Mouse (Mus musculus): ENCODE measurements around the gene Tmem178b. TPM values are rescaled to one million over a fixed set of nuclear protein-coding genes. Genes with fewer than 3 reads are reported as not detected.

Gene Tmem178b
- polyA plus RNA-seq, 1 experiment from 2014 or later = 0.18 TPM

DNA sequence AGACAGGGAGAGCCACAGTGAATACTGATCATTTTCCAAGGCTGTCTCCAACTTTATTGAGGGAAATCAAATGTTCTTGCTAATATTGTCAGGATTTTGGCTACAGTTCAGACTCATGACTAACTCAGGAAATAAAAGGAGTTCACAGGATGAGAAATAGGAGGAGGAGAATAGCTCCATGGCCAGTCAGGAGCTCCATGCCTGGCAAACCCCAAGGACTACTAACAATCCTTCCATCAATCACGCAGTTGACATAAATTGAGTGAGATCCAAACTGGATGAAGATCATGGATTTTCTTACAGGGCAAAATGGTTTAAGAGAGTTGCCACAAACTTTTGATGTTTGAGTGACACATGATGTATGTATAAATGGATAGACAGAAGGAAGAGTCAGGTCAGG lies 258.9 kb downstream of the Tmem178b start:
- no peak for DNase-seq (ENCODE audit: low spot score)
- no peak overlapping the region for H3K4me3 ChIP-seq
- no peak overlapping the region for H3K27ac ChIP-seq
- H3K27me3 ChIP-seq (ENCODE audit: insufficient read depth, poor library complexity, severe bottlenecking) = no peaks in the 10 kb centered on the region
- H3K4me1 ChIP-seq = no peaks in the 10 kb centered on the region
- no peaks in the 10 kb centered on the region for H3K36me3 ChIP-seq
- 82% methylated on average over 1 of the region's 1 CpGs for WGBS
- H3K9me3 ChIP-seq = no peaks in the 10 kb centered on the region

DNA sequence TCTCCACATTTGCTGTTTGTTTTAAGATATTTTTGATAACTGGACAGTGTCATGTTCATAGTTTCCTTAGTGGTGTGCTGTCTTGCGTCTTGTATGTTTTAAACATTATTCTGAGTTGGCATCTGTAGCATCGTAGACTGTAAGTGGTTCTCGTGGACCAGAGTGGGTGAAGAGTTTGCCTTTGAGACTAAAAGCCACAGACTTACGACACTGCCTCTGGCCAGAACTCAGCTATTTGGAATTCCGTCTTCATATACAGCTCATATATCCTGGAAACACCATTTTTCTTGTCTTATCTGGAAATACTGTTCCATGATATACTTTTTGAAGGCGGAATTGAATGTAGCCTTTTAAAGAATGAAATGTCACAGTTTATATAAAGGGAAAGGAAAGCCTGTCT lies 260.4 kb downstream of the Tmem178b start:
- Histone ChIP-seq H3K27me3 (ENCODE audit: insufficient read depth, poor library complexity, severe bottlenecking) (no peaks in the 10 kb centered on the region), H3K9me3 (no peaks in the 10 kb centered on the region), H3K4me1 (no peaks in the 10 kb centered on the region), H3K27ac (no peak overlapping the region), H3K4me3 (no peak overlapping the region), H3K36me3 (no peaks in the 10 kb centered on the region)
- DNase-seq (ENCODE audit: low spot score) = no peak
- WGBS = 79% methylated on average over 6 of the region's 6 CpGs

DNA sequence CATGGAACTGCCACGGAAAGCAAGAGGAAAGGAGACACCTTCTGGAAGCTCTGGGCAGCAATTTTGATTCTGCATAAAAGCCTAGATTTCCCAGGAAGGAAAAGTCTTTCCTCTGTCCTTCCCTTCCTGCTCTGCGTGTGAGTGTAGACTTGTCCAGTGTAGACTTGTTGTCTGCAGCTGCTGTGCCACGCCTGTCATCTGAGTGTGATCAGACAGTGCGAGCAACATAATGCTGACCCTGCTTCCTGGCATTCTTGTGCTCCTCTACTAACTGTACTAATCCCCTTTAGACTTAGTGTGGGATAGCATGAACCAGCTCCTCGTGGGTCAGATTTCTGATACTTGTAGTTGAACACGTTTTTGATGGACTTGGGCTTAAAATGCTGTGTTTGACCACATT lies 262.6 kb downstream of the Tmem178b start:
- no peaks in the 10 kb centered on the region for H3K9me3 ChIP-seq
- no peaks in the 10 kb centered on the region for H3K36me3 ChIP-seq
- no peak overlapping the region for H3K4me3 ChIP-seq
- H3K4me1 ChIP-seq = no peaks in the 10 kb centered on the region
- WGBS = 67% methylated on average over 6 of the region's 6 CpGs
- no peaks in the 10 kb centered on the region for H3K27me3 ChIP-seq (ENCODE audit: insufficient read depth, poor library complexity, severe bottlenecking)
- no peak for DNase-seq (ENCODE audit: low spot score)
- H3K27ac ChIP-seq = no peak overlapping the region

DNA sequence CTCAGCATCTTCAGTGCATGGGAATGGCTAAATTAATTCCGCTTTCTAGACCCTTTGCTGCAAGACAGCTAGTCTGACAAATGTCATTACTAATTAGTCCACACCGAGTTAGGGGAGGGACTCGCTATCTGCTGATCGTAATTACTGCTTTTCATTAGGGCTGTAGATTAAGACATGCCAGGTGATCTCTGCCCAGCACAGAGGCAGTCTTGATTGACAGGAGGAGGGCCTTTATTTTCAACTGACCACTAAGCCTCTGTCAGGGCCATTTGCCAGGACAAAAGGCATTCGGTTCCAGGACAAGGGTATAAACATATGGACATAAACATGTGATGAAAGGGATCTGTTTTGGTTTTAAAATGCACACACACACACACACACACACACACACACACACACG lies 264.3 kb downstream of the Tmem178b start:
- H3K4me1 ChIP-seq = no peaks in the 10 kb centered on the region
- H3K4me3 ChIP-seq = no peak overlapping the region
- DNase-seq (ENCODE audit: low spot score) = no peak
- H3K36me3 ChIP-seq = no peaks in the 10 kb centered on the region
- WGBS = 68% methylated on average over 6 of the region's 6 CpGs
- no peaks in the 10 kb centered on the region for H3K9me3 ChIP-seq
- no peak overlapping the region for H3K27ac ChIP-seq
- H3K27me3 ChIP-seq (ENCODE audit: insufficient read depth, poor library complexity, severe bottlenecking) = no peaks in the 10 kb centered on the region

DNA sequence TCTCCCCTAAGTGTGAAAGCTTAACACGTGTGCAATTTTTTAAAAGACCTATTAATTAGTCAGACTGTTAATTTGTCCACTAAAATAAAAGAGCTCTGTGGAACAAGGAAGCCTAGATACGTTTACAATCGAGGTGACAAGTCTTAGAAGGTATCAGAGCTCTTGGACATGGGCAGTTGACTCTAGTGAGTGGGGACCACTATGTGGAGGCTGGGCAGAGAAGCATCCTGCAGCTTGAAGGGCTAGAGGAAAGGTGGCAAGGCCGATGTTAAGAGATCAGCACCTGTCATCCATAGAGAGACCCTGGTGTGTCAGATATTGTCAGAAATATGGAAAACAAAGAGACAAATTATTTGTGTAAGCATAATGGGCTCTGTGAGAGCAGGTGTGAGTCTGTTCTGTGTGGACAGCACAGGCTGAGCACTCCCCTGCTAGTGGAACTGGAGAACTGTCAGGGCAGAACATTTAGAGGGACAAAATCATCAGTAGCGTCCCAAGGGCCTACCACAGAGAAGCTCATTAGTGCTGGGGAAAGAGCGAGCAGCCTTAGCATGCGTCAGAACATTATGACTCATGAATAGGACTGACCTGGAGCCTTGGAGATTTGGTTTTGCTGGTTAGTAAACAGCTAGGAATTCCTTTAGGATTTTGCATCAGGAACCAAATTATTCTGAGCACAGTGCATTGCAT lies 264.9 kb downstream of the Tmem178b start:
- no peak overlapping the region for H3K27ac ChIP-seq
- H3K9me3 ChIP-seq = no peaks in the 10 kb centered on the region
- WGBS = 76% methylated on average over 7 of the region's 7 CpGs
- H3K36me3 ChIP-seq = no peaks in the 10 kb centered on the region
- no peaks in the 10 kb centered on the region for H3K4me1 ChIP-seq
- no peaks in the 10 kb centered on the region for H3K27me3 ChIP-seq (ENCODE audit: insufficient read depth, poor library complexity, severe bottlenecking)
- no peak overlapping the region for H3K4me3 ChIP-seq
- no peak for DNase-seq (ENCODE audit: low spot score)

DNA sequence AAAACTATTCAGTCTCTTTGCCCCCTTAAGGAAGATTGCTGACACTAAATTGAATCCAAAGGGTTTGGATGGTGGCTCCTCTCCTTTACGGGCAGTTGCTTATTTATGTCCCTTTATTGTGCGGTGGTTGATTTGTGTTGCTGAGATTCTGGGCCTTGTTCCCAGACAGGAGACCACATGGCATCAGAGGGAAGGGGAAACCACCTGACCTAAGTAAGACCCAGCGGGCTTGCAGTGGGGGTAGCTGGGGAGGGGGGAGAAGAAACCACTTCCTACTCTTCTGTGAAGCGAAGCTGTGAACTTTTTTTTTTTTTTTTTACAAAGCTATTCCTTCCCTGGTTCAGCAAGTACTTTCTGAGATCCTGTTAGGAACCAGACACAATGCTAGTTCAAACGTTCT lies 269.5 kb downstream of the Tmem178b start:
- Histone ChIP-seq H3K36me3 (no peaks in the 10 kb centered on the region), H3K4me3 (no peak overlapping the region), H3K27ac (no peak overlapping the region), H3K4me1 (no peaks in the 10 kb centered on the region), H3K27me3 (ENCODE audit: insufficient read depth, poor library complexity, severe bottlenecking) (no peaks in the 10 kb centered on the region), H3K9me3 (no peaks in the 10 kb centered on the region)
- WGBS = 36% methylated on average over 5 of the region's 5 CpGs
- DNase-seq (ENCODE audit: low spot score) = no peak

DNA sequence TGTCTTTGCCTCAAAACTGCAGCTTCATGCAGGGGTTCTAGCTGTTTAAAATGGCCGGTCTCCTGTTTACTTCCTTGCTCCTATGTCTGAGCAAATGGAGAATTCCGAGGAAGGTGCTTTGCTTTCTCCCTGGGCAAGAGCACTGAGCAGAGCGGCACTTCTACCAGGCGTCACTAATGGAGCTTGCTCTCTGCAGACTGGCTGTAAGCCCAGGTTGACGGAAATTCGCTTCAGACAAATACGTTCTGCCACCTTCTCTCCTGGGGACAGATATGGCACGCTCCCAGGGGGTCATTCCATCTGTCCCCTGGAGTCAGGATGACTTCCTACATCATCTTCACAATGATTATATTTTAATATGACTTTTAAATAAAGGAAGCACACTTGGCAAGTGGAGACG lies 271.3 kb downstream of the Tmem178b start:
- WGBS = 57% methylated on average over 9 of the region's 9 CpGs

DNA sequence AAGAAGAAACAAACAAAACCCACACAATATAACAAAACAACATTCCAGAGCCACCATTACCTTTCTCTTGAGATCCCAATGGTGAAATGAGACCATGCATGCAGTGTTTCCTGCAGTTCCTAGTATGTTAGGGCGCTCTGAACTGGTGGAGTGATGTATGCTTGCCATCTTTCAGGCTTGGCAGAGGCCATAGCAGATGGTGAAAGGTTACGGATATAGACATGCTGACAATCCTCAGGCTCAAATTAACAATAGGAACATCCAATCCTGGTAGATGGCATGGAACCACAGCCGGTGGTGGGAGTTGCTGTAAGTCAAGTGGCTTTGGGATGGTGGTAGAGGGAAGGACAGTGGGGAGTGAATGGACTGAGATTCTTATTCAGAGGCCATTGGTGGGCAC lies 272.5 kb downstream of the Tmem178b start:
- no peaks in the 10 kb centered on the region for H3K9me3 ChIP-seq
- no peak overlapping the region for H3K4me3 ChIP-seq
- H3K36me3 ChIP-seq = no peaks in the 10 kb centered on the region
- no peak overlapping the region for H3K27ac ChIP-seq
- 92% methylated on average over 3 of the region's 3 CpGs for WGBS
- no peaks in the 10 kb centered on the region for H3K4me1 ChIP-seq
- H3K27me3 ChIP-seq (ENCODE audit: insufficient read depth, poor library complexity, severe bottlenecking) = no peaks in the 10 kb centered on the region
- DNase-seq (ENCODE audit: low spot score) = no peak

More for the DNA sequence above, 271.3 kb downstream of the Tmem178b start:
- no peaks in the 10 kb centered on the region for H3K9me3 ChIP-seq
- H3K27ac ChIP-seq = no peak overlapping the region
- H3K4me1 ChIP-seq = no peaks in the 10 kb centered on the region
- H3K36me3 ChIP-seq = no peaks in the 10 kb centered on the region
- DNase-seq (ENCODE audit: low spot score) = no peak
- H3K27me3 ChIP-seq (ENCODE audit: insufficient read depth, poor library complexity, severe bottlenecking) = no peaks in the 10 kb centered on the region
- H3K4me3 ChIP-seq = no peak overlapping the region

DNA sequence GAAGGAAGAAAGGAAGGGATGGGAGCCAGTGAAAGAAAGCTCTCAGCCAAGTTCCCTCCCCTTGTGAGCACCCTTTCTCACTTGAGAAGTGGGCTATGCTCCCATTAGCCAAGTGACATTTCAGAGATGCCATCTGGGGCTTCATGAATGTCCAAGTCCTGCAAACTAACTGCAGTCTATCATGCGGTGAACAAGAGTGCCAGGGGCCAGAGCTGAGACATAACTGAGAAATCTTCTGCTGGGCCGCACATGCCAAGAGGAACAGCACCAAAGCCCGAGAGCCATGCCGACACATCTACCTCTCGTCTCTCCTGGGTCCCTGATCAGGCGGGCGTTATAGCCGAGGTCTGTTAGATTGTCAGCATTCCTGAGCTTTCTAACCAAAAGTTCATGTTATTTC lies 279.2 kb downstream of the Tmem178b start:
- no peaks in the 10 kb centered on the region for H3K27me3 ChIP-seq (ENCODE audit: insufficient read depth, poor library complexity, severe bottlenecking)
- no peaks in the 10 kb centered on the region for H3K4me1 ChIP-seq
- no peaks in the 10 kb centered on the region for H3K9me3 ChIP-seq
- 88% methylated on average over 8 of the region's 8 CpGs for WGBS
- H3K27ac ChIP-seq = no peak overlapping the region
- no peaks in the 10 kb centered on the region for H3K36me3 ChIP-seq
- no peak overlapping the region for H3K4me3 ChIP-seq
- no peak for DNase-seq (ENCODE audit: low spot score)

DNA sequence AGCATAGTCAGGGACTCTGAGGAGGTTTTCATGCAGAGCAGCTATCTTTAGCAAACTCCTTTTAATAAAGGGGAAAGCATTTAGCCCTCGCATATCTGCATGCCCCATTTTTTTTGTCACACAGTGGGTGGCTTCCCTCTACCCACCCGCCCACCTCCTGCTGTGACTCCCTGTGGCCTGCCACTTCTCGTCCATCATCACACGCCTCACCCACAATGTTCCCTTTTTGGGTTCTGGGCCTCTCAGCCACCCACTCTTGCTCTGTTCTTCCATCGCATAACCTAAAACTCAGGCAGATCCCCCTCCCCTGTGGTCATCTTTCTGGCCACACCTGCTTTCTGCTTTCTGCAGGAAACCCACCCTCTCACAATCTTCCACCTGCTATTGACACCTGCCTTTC lies 288.3 kb downstream of the Tmem178b start:
- Histone ChIP-seq H3K27ac (no peak overlapping the region), H3K27me3 (ENCODE audit: insufficient read depth, poor library complexity, severe bottlenecking) (no peaks in the 10 kb centered on the region), H3K9me3 (no peaks in the 10 kb centered on the region), H3K36me3 (no peaks in the 10 kb centered on the region), H3K4me1 (no peaks in the 10 kb centered on the region), H3K4me3 (no peak overlapping the region)
- no peak for DNase-seq (ENCODE audit: low spot score)
- 74% methylated on average over 5 of the region's 5 CpGs for WGBS

DNA sequence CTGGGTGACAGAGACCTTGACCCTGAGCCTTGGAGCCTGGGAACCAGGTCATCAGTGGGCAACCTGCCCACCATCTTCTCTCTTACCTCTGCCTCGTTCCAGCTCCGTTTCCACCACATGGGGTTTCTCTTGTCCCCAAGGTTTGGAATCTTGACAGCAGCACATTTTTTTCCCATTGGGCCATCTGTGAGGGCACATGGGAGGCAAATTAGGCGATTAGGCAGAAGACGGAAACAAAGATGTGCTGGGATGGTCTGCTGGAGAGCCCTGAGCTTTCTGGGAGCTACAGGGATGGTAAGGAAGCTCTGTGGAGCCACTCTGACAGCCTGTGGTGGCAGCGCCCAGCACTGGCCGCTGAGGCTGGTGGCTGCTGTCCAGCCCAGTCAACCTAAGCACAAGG lies 300.5 kb downstream of the Tmem178b start:
- no peak for DNase-seq (ENCODE audit: low spot score)
- no peaks in the 10 kb centered on the region for H3K27me3 ChIP-seq (ENCODE audit: insufficient read depth, poor library complexity, severe bottlenecking)
- 66% methylated on average over 6 of the region's 6 CpGs for WGBS
- H3K4me1 ChIP-seq = no peaks in the 10 kb centered on the region
- H3K36me3 ChIP-seq = no peaks in the 10 kb centered on the region
- H3K9me3 ChIP-seq = no peaks in the 10 kb centered on the region
- no peak overlapping the region for H3K4me3 ChIP-seq
- H3K27ac ChIP-seq = no peak overlapping the region

DNA sequence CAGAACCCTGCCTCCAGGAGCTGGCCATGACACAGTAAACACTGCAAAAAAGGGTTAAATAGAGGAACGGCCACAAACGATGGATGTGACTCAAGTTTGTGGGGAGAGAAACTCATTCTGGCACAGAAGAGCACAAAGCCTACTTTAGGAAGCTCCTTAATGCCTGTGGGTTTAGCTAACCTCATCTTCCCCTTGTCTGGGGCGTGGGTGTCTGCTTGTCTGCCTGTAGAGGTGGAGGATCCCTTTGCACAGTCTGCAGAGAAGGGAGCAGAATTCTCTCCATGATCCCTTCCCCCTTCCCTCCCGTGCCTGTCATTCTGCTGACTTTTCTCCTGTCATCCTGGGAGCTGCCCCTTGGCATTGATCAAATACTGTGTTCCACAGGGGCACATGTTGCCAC lies 304.8 kb downstream of the Tmem178b start:
- WGBS = 59% methylated on average over 4 of the region's 4 CpGs
- Histone ChIP-seq H3K36me3 (no peaks in the 10 kb centered on the region), H3K4me1 (no peaks in the 10 kb centered on the region), H3K9me3 (no peaks in the 10 kb centered on the region), H3K27me3 (ENCODE audit: insufficient read depth, poor library complexity, severe bottlenecking) (no peaks in the 10 kb centered on the region), H3K27ac (no peak overlapping the region), H3K4me3 (no peak overlapping the region)
- no peak for DNase-seq (ENCODE audit: low spot score)

DNA sequence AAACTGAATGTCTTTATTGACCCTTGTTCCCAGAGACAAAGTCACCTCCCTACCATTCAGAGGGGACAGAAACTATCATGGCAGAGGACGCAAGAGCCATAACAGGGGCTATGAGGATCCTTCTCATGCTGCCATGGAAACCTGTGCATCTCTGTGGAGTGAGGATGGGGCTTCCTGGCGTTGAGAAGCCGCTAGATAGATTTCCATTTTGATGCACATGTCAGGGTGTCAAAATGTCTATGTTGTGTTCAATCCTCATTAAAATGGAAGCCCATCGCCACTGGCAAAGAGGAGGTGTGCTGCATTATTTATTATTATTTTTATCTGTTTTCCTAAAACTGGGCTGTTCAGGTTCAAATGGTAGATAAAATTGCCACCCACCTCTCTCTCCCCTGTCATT lies 307.5 kb downstream of the Tmem178b start:
- no peak for DNase-seq (ENCODE audit: low spot score)
- 85% methylated on average over 4 of the region's 4 CpGs for WGBS
- Histone ChIP-seq H3K36me3 (no peaks in the 10 kb centered on the region), H3K4me1 (no peaks in the 10 kb centered on the region), H3K27me3 (ENCODE audit: insufficient read depth, poor library complexity, severe bottlenecking) (no peaks in the 10 kb centered on the region), H3K27ac (no peak overlapping the region), H3K4me3 (no peak overlapping the region), H3K9me3 (no peaks in the 10 kb centered on the region)

DNA sequence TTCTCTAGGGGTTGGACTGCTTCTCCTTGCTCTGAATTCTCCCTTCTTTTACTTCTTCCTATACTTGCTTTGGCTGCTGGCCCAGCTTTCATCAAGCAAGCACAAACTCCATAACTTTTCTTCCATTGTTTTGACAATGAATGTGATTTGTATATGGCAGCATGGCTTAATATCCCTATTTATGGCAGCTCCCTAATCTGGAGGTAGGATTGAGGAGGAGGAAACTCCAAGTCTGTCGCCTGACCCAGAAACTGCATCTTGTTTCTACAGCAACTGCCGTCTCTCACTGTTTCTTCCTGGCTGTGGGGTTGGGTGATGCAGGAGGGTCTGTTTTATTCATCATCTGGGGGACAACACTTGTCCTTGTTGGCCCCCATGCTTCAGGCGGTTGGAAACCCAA lies 327.6 kb downstream of the Tmem178b start:
- WGBS = 62% methylated on average over 3 of the region's 3 CpGs
- Histone ChIP-seq H3K4me3 (no peak overlapping the region), H3K27me3 (ENCODE audit: insufficient read depth, poor library complexity, severe bottlenecking) (peaks cover 10% of the 10 kb centered on the region; the same call in 1 of the 2 replicates)

More for the DNA sequence above, 327.6 kb downstream of the Tmem178b start:
- no peaks in the 10 kb centered on the region for H3K9me3 ChIP-seq
- no peaks in the 10 kb centered on the region for H3K36me3 ChIP-seq
- H3K4me1 ChIP-seq = no peaks in the 10 kb centered on the region
- no peak overlapping the region for H3K27ac ChIP-seq
- DNase-seq (ENCODE audit: low spot score) = no peak

All from heart, embryonic 10.5 days (tissue).